Mouse (Mus musculus) heart, postnatal 0 days (tissue): ENCODE results near the gene Tbx15.

Experiments used
- CTCF ChIP-seq: IDR thresholded peaks from 2 replicates; pipeline ENCODE4 v1.5.1; 2016; ENCODE audit warnings: antibody characterized with exemption, control low read depth, low read depth
- EP300 ChIP-seq: IDR thresholded peaks from 2 replicates; pipeline ENCODE4 v1.6.1; 2016; ENCODE audit warnings: antibody characterized with exemption, low read depth

GRCm38 (mm10) chr3:99260395-99260794 lies 20.2 kb downstream of the Tbx15 start:
- TF ChIP-seq CTCF, result no peak
- TF ChIP-seq EP300, result no peak
